Mouse (Mus musculus): ENCODE measurements around the gene Pts. TPM values are rescaled to one million over a fixed set of nuclear protein-coding genes. Genes with fewer than 3 reads are reported as not detected.

Pts gene
- 124 TPM for polyA plus RNA-seq (2014; fragmentation: Illumina TruSeq; extraction: RNeasy Lipid Tissue Mini Kit (QIAGEN cat#74804))

DNA sequence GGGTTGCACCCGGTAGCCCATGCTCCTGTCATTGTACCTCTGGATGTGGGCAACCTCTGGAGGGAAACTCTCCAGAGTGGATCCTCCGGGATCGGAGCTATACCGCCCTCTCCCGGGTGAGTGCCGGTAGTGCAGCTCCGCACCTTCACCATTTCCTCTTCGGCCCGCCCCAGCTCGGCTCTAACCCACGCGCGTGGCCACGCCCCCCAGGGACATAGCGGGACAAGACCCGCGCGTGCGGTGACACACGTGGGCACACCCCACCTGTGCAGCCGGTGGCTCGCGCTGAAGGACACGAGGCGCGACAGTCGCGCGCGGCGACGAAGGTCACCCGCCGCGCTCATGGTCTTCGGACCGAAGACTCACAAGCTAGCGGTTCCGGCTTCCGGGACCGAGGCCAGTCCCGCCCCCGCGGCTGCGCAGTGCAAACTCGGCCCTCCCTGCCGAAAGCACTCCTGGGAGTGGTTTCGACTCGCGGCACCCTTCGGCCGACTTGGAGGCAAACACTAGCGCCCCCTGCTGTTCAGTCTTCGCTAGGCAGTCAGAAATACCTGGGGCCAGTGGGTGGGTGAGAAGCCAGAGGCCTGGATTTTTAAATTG lies at the start of gene Pts:
Gene Pts, minus strand, starts transcription at position 432 of the 600 bp plus-strand sequence.

GRCm38 (mm10) chr9:50561145-50561917 lies 32.8 kb upstream of the Pts start, which contains the start of gene Tex12:
Gene Tex12, minus strand, starts transcription at chr9:50561325.

DNA sequence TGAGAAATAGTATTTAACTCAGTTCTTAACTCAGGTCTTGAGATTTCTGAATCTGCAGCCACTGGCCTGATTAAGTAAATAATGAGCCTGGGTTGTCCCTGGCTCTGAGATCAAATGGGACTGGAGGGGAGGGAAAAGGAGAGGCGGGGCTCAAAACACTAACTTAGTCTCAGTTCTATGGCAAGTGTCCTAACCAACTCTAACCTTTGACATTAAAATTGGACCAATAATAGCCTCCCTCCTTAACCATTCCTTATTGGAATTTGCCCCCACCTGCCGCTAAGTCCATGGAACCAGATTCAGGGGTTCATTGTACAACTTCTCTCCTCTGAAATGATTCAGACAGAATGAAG lies 26.5 kb upstream of the Pts start, which contains the start of gene Bco2:
Gene Bco2, minus strand, starts transcription at position 88 of the 353 bp plus-strand sequence.

DNA sequence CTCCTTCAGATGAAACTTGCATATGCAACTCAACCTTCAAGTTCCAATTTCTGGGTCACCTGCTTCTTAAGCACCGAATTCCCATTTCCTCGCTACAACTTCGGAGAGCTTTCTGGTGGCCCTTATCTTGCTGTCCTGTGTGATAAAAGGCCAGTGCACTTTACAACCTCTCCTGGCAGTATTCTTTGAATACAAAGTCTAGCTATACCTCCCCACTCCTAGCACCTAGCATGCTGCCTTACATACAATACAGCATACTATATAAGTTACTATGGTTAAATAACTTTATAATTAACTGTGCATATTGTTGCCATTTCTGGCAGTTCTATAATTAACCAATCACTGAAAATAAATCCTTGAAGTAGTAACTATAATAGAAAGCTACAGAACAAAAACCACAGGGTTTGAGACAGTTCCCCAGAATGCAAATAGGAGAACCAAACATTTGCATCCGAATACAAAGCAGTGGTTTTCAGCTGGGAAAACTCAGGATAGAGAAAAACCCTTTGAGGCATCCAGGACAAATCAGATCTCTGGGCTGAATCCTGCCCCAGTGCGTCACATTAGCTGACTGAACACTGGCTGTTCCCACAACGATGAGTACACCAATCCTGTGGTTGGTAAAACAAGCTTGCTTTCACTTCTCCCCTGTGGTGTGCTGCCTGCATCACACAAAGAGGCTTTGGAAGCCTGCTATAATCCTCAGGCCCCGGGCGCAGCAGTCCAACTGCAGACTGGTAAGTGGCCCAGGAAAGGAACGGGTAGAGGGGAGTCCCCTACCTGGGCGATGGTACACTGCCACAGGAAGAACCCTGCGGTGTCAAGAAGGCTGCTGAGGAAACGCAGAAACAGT lies 25.9 kb upstream of the Pts start, which contains the start of gene Il18:
Gene Il18, plus strand, starts transcription at position 587 of the 853 bp plus-strand sequence.

DNA sequence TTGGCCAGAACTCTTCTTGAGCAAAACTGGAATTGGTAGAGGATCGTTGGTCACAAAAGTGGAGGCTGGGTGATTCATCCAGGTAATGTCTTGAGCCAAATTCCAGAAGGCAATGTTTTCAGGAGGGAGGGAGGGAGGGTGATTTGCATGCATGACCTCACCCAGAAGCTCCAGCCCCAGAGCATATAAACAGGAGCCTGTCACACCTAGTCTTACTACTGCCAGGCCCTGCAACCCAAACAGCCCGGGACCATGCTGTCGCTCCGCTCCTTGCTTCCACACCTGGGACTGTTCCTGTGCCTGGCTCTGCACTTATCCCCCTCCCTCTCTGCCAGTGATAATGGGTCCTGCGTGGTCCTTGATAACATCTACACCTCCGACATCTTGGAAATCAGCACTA lies 34.2 kb downstream of the Pts start, which contains the start of gene Plet1:
Gene Plet1, plus strand, starts transcription at position 215 of the 400 bp plus-strand sequence.

Other genes starting within 250 kb of the Pts start
- 272 TPM for gene Rpl10-ps3, start 183.8 kb downstream of the Pts start, polyA plus RNA-seq (2014; fragmentation: Illumina TruSeq; extraction: RNeasy Lipid Tissue Mini Kit (QIAGEN cat#74804))
- 147 TPM for gene Plet1, start 34.2 kb downstream of the Pts start, polyA plus RNA-seq (2014; fragmentation: Illumina TruSeq; extraction: RNeasy Lipid Tissue Mini Kit (QIAGEN cat#74804))
- gene Il18, start 26.1 kb upstream of the Pts start, polyA plus RNA-seq (2014; fragmentation: Illumina TruSeq; extraction: RNeasy Lipid Tissue Mini Kit (QIAGEN cat#74804)) = 65.9 TPM
- gene Bco2, start 26.5 kb upstream of the Pts start, polyA plus RNA-seq (2014; fragmentation: Illumina TruSeq; extraction: RNeasy Lipid Tissue Mini Kit (QIAGEN cat#74804)) = 4.8 TPM
- gene Tex12, start 32.6 kb upstream of the Pts start, polyA plus RNA-seq (2014; fragmentation: Illumina TruSeq; extraction: RNeasy Lipid Tissue Mini Kit (QIAGEN cat#74804)) = 2.1 TPM
- 137 TPM for gene Sdhd, start 75.1 kb upstream of the Pts start, polyA plus RNA-seq (2014; fragmentation: Illumina TruSeq; extraction: RNeasy Lipid Tissue Mini Kit (QIAGEN cat#74804))
- 85.1 TPM for gene Timm8b, start 75.2 kb upstream of the Pts start, polyA plus RNA-seq (2014; fragmentation: Illumina TruSeq; extraction: RNeasy Lipid Tissue Mini Kit (QIAGEN cat#74804))
- 10.3 TPM for gene Pih1d2, start 88.6 kb upstream of the Pts start, polyA plus RNA-seq (2014; fragmentation: Illumina TruSeq; extraction: RNeasy Lipid Tissue Mini Kit (QIAGEN cat#74804))
- gene Nkapd1, start 88.7 kb upstream of the Pts start, polyA plus RNA-seq (2014; fragmentation: Illumina TruSeq; extraction: RNeasy Lipid Tissue Mini Kit (QIAGEN cat#74804)) = 157 TPM
- gene Dlat, start 131.1 kb upstream of the Pts start, polyA plus RNA-seq (2014; fragmentation: Illumina TruSeq; extraction: RNeasy Lipid Tissue Mini Kit (QIAGEN cat#74804)) = 84.0 TPM
- 16.8 TPM for gene Dixdc1, start 210.8 kb upstream of the Pts start, polyA plus RNA-seq (2014; fragmentation: Illumina TruSeq; extraction: RNeasy Lipid Tissue Mini Kit (QIAGEN cat#74804))
- 14.3 TPM for gene 2310030G06Rik, start 217.8 kb upstream of the Pts start, polyA plus RNA-seq (2014; fragmentation: Illumina TruSeq; extraction: RNeasy Lipid Tissue Mini Kit (QIAGEN cat#74804))
- gene Cryab, start 222.6 kb upstream of the Pts start, polyA plus RNA-seq (2014; fragmentation: Illumina TruSeq; extraction: RNeasy Lipid Tissue Mini Kit (QIAGEN cat#74804)) = 6.0 TPM
- gene Hspb2, start 223.6 kb upstream of the Pts start, polyA plus RNA-seq (2014; fragmentation: Illumina TruSeq; extraction: RNeasy Lipid Tissue Mini Kit (QIAGEN cat#74804)) = not detected
- gene Fdxacb1, start 239.5 kb upstream of the Pts start, polyA plus RNA-seq (2014; fragmentation: Illumina TruSeq; extraction: RNeasy Lipid Tissue Mini Kit (QIAGEN cat#74804)) = 5.1 TPM
- gene Alg9, start 246.3 kb upstream of the Pts start, polyA plus RNA-seq (2014; fragmentation: Illumina TruSeq; extraction: RNeasy Lipid Tissue Mini Kit (QIAGEN cat#74804)) = 10.7 TPM
- gene 1110032A03Rik, start 246.8 kb upstream of the Pts start, polyA plus RNA-seq (2014; fragmentation: Illumina TruSeq; extraction: RNeasy Lipid Tissue Mini Kit (QIAGEN cat#74804)) = 61.9 TPM

Measured in ovary, adult 10 weeks (tissue).